Mouse (Mus musculus) bone marrow, adult 2 months (tissue): Measurements from ENCODE around the gene Bad. TPM values are rescaled to one million over a fixed set of nuclear protein-coding genes. Genes with fewer than 3 reads are reported as not detected.
A peak's percentile ranks its signal among the peaks of the same experiment; 100 is the strongest.

Experiments
- H3K27ac ChIP-seq: fragments of 200-500 bp; 2 replicates; pipeline ENCODE4 v1.5.1; 2012; ENCODE audit warnings: low read depth, mild to moderate bottlenecking, control low read depth, inconsistent platforms, low read length; ENCODE audit not compliant: control insufficient read depth, poor library complexity, insufficient read depth
- H3K4me1 ChIP-seq: fragments of 200-500 bp; 2 replicates; pipeline ENCODE4 v1.6.1; 2011; ENCODE audit warnings: low read length; ENCODE audit not compliant: control insufficient read depth, insufficient read depth
- H3K4me3 ChIP-seq: fragments of 200-500 bp; replicated peaks from 2 replicates; pipeline ENCODE3; 2011; ENCODE audit warnings: mild to moderate bottlenecking, low read depth, low read length, control low read depth; ENCODE audit not compliant: control insufficient read depth
- CTCF ChIP-seq: fragments of 200-500 bp; IDR thresholded peaks from 2 replicates; pipeline ENCODE4 v1.5.1; 2011; ENCODE audit warnings: low read length, control low read depth; ENCODE audit not compliant: control insufficient read depth, insufficient read depth
- POLR2A ChIP-seq: fragments of 200-500 bp; IDR thresholded peaks from 2 replicates; pipeline ENCODE4 v1.6.1; 2011; ENCODE audit warnings: low read depth, mild to moderate bottlenecking, control low read depth, low read length, borderline replicate concordance; ENCODE audit not compliant: control insufficient read depth
- WGBS: fragments of 180-500 bp; shearing (Covaris S2); methylation state at CpG from one replicate; pipeline ENCODE4 v1.1.7; 2018; 5-methylcytosine and 5-hydroxymethylcytosine counted together
- polyA plus RNA-seq: library from polyadenylated mRNA; stranded (reverse); fragments of >200 nt; gene quantifications from 2 replicates; pipeline ENCODE4 v1.2.4, GENCODE M21; 2011; ENCODE audit warnings: low replicate concordance; ENCODE audit not compliant: missing spikeins, insufficient read depth, insufficient read length

Bad gene
- polyA plus RNA-seq, 1 experiment = 20.4 TPM

DNA sequence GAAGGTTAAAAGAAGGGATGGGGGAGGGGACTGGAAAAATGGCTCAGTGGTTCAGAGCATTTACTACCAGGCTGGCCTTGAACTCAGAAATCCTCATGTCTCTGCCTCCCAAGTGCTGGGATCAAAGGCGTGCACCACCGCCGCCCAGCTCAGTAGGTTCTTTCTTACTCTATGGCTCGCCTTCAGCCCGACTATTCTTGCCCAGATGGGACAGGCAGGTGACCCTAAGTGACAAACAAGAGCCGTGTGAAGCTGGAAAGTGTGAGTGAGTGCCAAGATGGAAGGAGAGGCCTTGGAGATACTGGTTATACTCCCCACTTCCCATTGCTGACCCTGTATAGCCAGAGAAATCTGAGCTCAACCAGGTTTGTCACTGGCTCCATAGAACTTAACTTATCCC lies 2.0 kb downstream of the Bad start:
- TF ChIP-seq POLR2A (no peak), CTCF (no peak)
- 95% methylated on average over 6 of the region's 6 CpGs for WGBS
- H3K4me3 ChIP-seq = no peak overlapping the region
- H3K4me1 ChIP-seq = peaks cover 1% of the 10 kb centered on the region; the same call in 1 of the 2 replicates
- H3K27ac ChIP-seq = no peak overlapping the region

DNA sequence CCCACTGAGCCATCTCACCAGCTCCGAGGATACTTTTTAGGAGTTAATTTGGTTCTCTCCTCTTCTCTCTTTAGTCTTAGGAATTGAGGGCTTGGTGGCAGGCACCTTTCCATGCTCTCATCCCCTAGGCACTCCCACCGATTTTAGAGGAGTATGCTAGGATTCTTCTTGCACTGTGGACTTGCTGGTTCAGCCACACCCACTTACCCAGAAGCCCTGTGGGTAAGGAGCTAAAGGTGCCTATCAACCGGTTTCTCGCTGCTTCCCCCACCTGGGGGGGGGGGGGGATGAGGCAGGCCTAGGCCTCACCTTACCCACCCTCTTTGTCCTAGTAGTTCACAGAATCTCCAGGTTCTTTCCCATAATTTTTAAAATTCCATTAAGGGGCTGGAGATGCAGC lies 6.1 kb downstream of the Bad start:
- WGBS = 71% methylated on average over 4 of the region's 4 CpGs
- no peak overlapping the region for H3K27ac ChIP-seq
- peaks cover 1% of the 10 kb centered on the region; the same call in 1 of the 2 replicates for H3K4me1 ChIP-seq
- TF ChIP-seq CTCF (no peak), POLR2A (no peak)
- H3K4me3 ChIP-seq = no peak overlapping the region

DNA sequence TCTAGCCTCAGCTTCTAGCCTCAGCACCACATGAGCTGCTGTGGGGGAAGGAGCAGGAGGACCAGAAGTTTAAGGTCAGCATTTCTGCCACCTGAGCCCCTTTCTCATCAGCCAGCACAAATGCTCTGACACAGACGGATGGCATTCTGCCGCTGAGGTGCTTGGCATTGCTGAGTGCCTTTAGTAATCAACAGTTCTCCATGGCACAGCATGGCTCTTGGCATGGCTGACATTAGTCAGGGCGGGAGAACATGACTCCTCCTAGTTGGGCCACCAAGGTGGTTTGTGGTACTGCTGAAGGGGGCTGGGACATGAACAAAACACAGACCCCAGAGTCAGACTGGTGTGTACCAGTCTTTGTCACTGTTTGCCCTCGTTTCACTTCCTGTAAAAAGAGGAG lies 6.5 kb downstream of the Bad start:
- 73% methylated on average over 4 of the region's 4 CpGs for whole genome bisulfite sequencing
- Histone ChIP-seq H3K27ac (no peak overlapping the region), H3K4me1 (peaks cover 2% of the 10 kb centered on the region; the same call in 1 of the 2 replicates), H3K4me3 (no peak overlapping the region)
- TF ChIP-seq CTCF (no peak), POLR2A (no peak)

DNA sequence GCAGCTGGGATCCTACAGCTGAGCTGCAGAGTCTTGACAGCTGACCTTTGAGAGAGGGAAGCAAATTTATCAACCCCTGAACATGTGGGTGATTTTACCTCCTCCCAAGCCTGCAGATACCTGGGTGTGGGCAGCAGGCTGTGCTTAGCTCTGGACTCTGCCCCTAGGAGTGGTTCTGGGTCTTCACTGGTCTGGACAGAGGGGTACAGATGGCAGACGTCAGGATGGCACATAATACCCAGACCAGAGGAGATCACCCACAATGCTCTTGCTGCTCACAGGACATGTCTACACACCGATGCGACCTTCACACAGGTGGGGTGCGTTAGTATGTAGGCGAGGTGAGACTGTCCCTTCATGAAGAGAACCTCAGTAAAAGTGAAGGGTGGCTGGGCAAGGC lies 7.9 kb downstream of the Bad start:
- 90% methylated on average over 5 of the region's 5 CpGs for WGBS
- H3K4me3 ChIP-seq = no peak overlapping the region
- H3K4me1 ChIP-seq = peaks cover 2% of the 10 kb centered on the region; the same call in 1 of the 2 replicates
- TF ChIP-seq CTCF (no peak), POLR2A (no peak)
- no peak overlapping the region for H3K27ac ChIP-seq

DNA sequence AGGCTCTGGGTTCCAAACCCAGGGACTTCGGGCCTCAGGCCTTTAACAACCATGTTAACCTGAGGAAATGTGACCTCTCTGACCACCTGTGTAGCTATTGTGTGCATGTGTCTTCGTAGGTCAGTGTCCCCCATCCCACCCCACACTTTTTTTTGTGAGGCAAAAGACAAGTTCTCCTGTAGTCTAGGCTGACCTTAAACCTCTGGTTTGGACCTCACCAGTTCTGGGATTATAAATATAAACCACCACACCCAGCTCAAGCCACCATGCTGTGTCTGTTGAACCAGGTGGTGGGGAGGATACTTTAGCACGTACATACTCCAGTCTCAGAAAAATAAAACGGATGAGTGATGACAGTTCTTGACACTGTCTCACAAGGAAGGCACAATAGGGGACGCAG lies 8.3 kb downstream of the Bad start:
- H3K27ac ChIP-seq = no peak overlapping the region
- 81% methylated on average over 5 of the region's 5 CpGs for WGBS
- TF ChIP-seq CTCF (no peak), POLR2A (no peak)
- H3K4me1 ChIP-seq = peaks cover 2% of the 10 kb centered on the region; the same call in 1 of the 2 replicates
- no peak overlapping the region for H3K4me3 ChIP-seq

DNA sequence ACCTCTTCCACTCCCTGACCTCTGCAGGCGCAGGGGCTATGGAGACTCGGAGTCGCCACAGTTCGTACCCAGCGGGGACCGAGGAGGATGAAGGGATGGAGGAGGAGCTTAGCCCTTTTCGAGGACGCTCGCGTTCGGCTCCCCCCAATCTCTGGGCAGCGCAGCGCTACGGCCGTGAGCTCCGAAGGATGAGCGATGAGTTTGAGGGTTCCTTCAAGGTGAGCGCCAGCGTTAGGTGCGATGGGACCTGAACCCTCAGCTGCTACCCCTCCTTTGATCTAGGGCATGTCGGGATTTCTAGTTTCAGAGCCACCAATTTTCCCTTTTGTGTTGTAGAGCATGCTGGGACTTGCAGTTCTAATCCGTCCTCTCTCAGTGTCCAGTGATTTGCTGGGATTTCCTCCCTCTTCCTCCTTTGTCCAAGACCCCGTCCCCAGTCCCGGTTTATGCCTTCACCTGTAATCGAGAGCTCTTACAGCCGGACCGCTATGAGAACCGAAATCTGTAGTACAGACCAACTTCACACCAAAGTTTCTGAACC lies 9.0 kb downstream of the Bad start:
- Histone ChIP-seq H3K4me1 (peaks cover 2% of the 10 kb centered on the region; the same call in 1 of the 2 replicates), H3K27ac (peak overlapping the region; percentile 85), H3K4me3 (peak overlapping the region; percentile 84)
- under 1% methylated on average over 28 of the region's 28 CpGs for WGBS
- TF ChIP-seq POLR2A = 0 out of 2 replicates have a peak, but pooled peaks have one; percentile 46
- no peak for TF ChIP-seq CTCF

DNA sequence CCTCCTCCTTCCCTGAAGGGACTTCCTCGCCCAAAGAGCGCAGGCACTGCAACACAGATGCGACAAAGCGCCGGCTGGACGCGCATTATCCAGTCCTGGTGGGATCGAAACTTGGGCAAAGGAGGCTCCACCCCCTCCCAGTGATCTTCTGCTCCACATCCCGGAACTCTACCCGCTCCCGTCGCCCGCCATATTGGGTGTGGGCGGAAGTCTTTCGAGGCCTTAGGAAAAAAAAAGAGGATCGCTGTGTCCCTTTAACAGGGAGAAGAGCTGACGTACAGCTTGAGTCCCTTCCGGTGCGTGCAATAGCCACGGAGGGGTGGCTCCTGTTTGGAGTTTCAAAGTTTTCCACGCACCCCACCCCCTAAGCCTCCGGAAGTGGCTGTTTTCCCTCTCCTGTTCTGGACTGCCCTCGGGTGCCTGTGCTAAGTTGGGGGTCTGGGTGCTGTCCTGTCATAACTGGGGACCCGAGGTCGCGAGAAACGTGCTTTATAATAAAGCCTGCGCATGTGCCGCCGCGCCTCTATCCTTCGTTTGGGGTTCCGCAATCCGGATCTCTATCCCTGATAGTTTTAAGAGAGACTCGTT lies 9.8 kb downstream of the Bad start:
- Histone ChIP-seq H3K4me1 (peaks cover 2% of the 10 kb centered on the region; the same call in 1 of the 2 replicates), H3K4me3 (peak overlapping the region; percentile 84), H3K27ac (peak overlapping the region; percentile 85)
- TF ChIP-seq CTCF (peak; percentile 4; the same call in 1 of the 2 replicates), POLR2A (peak; percentile 78; the same call in 1 of the 2 replicates)
- under 1% methylated on average over 35 of the region's 35 CpGs for WGBS

DNA sequence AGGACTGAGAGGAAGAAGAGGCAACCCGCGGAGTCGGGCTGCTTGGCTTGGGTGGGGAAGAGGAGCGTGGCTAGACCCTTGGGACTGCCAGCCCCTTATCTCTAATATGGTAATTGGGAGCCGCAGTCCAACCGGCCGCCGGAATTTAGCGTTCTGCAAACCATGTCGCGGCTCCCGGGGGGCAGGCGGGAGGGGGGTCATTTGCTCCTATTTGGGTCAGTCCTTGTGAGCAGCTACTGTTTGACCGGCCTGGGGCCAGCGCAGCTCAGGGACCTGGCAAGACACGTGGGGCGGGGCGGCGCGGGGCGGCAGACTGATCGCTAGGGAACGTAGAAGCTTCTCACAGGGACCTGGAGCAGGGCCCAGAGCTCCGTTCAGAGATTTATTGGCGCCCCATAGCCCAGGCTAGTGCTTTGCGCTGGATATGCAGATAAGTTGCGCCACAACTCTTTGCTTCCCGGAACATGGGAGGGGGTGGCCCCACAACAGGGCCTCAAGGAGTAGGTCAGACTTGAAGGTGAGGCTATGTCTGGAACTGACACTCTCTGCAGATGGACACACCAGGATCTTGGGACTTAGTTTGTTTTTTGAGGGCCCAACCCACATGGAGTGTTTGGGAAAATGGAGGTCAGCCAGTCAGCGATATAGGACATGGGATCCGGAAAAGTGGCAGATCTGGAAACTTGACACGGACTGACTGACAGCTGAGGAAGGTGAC lies 10.5 kb downstream of the Bad start:
- WGBS = 3% methylated on average over 31 of the region's 31 CpGs
- peak overlapping the region; percentile 84 for H3K4me3 ChIP-seq
- TF ChIP-seq CTCF (no peak), POLR2A (0 out of 2 replicates have a peak, but pooled peaks have one; percentile 7)
- peak overlapping the region; percentile 85 for H3K27ac ChIP-seq
- H3K4me1 ChIP-seq = peaks cover 2% of the 10 kb centered on the region; the same call in 1 of the 2 replicates

DNA sequence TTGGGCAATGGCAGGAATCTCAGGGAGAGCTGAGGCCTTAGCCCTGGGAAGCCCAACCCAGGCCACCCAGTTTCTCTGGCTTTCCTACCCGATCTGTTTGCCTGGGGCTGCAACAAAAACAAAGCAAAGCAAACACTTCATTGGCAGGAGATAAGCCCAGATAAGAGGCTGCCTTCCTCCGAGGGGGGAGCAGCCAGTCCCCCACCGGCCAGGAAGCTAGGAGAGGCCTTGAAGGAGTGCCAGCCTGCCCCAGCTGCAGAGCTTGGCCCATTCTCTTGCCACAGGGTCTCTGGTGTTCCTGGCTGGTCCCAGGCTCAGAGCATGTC lies 11.0 kb downstream of the Bad start:
- TF ChIP-seq POLR2A = no peak
- TF ChIP-seq CTCF = no peak
- H3K4me3 ChIP-seq = no peak overlapping the region
- peak overlapping the region; percentile 15; the same call in 1 of the 2 replicates for H3K27ac ChIP-seq
- 15% methylated on average over 3 of the region's 3 CpGs for WGBS
- H3K4me1 ChIP-seq = peaks cover 2% of the 10 kb centered on the region; the same call in 1 of the 2 replicates
